Mouse (Mus musculus) adrenal gland, adult (tissue): ENCODE measurements around the gene Efcab12.
"Not testable (repeated sequence)": the region's sequence is repeated elsewhere in the genome, so short reads cannot be mapped to it uniquely, and the experiment has no call there.

ENCODE experiments used
- DNase-seq, 2 experiments: peaks; one replicate each; pipeline ENCODE4 v3.0.0; 2022 to 2023; ENCODE audit warnings: low spot score in 1 of 2; ENCODE audit not compliant: inconsistent age in 2 of 2

Efcab12 gene

GRCm38 (mm10) chr6:115838161-115838597, at the start of gene Efcab12:
Efcab12 (minus strand) TSS chr6:115838412.
- peak; percentile 77 to 91 for DNase-seq

GRCm38 (mm10) chr6:115886894-115887293, 48.7 kb upstream of the Efcab12 start:
- no peak for DNase-seq

- DNase-seq, result peak in 1 of 2 experiments; percentile 68
Observed at GRCm38 (mm10) chr6:115884018-115884417, 45.8 kb upstream of the Efcab12 start.

- peak; percentile 55 to 80 for DNase-seq
Observed at GRCm38 (mm10) chr6:115880751-115881150, 42.5 kb upstream of the Efcab12 start.

GRCm38 (mm10) chr6:115879736-115880135, 41.5 kb upstream of the Efcab12 start:
- no peak for DNase-seq

- no peak for DNase-seq
Observed at GRCm38 (mm10) chr6:115878694-115879093, 40.5 kb upstream of the Efcab12 start.

- no peak for DNase-seq
Observed at GRCm38 (mm10) chr6:115877239-115877638, 39.0 kb upstream of the Efcab12 start.

- not testable (repeated sequence) for DNase-seq
Observed at GRCm38 (mm10) chr6:115871318-115871717, 33.1 kb upstream of the Efcab12 start.

- DNase-seq, result not testable (repeated sequence)
Observed at GRCm38 (mm10) chr6:115867157-115867556, 28.9 kb upstream of the Efcab12 start.

- no peak for DNase-seq
Observed at GRCm38 (mm10) chr6:115865246-115865645, 27.0 kb upstream of the Efcab12 start.

- DNase-seq, result peak in 1 of 2 experiments; percentile 79
Observed at GRCm38 (mm10) chr6:115863340-115863841, 25.2 kb upstream of the Efcab12 start.

- peak in 1 of 2 experiments; percentile 35 for DNase-seq
Observed at GRCm38 (mm10) chr6:115860027-115860556, 21.9 kb upstream of the Efcab12 start.

GRCm38 (mm10) chr6:115859258-115859657, 21.0 kb upstream of the Efcab12 start:
- DNase-seq, result no peak

- peak; percentile 55 to 64 for DNase-seq
Observed at GRCm38 (mm10) chr6:115856361-115856745, 18.1 kb upstream of the Efcab12 start.

- DNase-seq, result no peak
Observed at GRCm38 (mm10) chr6:115855733-115856360, 17.6 kb upstream of the Efcab12 start.

- DNase-seq, result peak in 1 of 2 experiments; percentile 57
Observed at GRCm38 (mm10) chr6:115854432-115854831, 16.2 kb upstream of the Efcab12 start.

- DNase-seq, result no peak
Observed at GRCm38 (mm10) chr6:115853985-115854384, 15.8 kb upstream of the Efcab12 start.

GRCm38 (mm10) chr6:115853091-115853813, 15.0 kb upstream of the Efcab12 start, which contains the start of the genes Mbd4 and Ift122:
Mbd4 (minus strand) TSS chr6:115853371.
Ift122 (plus strand) TSS chr6:115853470.
- DNase-seq, result peak; percentile 99

- no peak for DNase-seq
Observed at GRCm38 (mm10) chr6:115852446-115853090, 14.4 kb upstream of the Efcab12 start.

GRCm38 (mm10) chr6:115848598-115849304, 10.5 kb upstream of the Efcab12 start:
- no peak for DNase-seq
